Mouse (Mus musculus) limb, embryonic 14.5 days (tissue): ENCODE data around the gene Pam16. TPM values are rescaled to one million over a fixed set of nuclear protein-coding genes. Genes with fewer than 3 reads are reported as not detected.

Experiments used
- ATAC-seq: fragments of 200-750 bp; cut with Nextera tagmentation; 2 replicates; pipeline ENCODE4 v1.8.0; 2017; ENCODE audit warnings: low read depth, moderate number of reproducible peaks, moderate TSS enrichment; ENCODE audit not compliant: low FRiP score
- DNase-seq: peaks from one replicate; pipeline ENCODE4 v3.0.0-alpha.2; 2015; ENCODE audit warnings: low spot score
- H3K27ac ChIP-seq: fragments of 300-500 bp; sonication (generic); replicated peaks from 2 replicates; pipeline ENCODE4 v1.5.1; 2014; ENCODE audit warnings: low read depth, mild to moderate bottlenecking, low read length, moderate library complexity, mixed read lengths
- H3K27me3 ChIP-seq: fragments of 300-500 bp; sonication (generic); 2 replicates; pipeline ENCODE4 v1.6.1; 2014; ENCODE audit warnings: low read length, mixed read lengths; ENCODE audit not compliant: control insufficient read depth, insufficient read depth
- H3K36me3 ChIP-seq: fragments of 300-500 bp; sonication (generic); 2 replicates; pipeline ENCODE4 v1.6.1; 2014; ENCODE audit warnings: mild to moderate bottlenecking, low read length, moderate library complexity, mixed read lengths; ENCODE audit not compliant: control insufficient read depth, insufficient read depth
- H3K4me1 ChIP-seq: fragments of 300-500 bp; sonication (generic); 2 replicates; pipeline ENCODE4 v1.6.1; 2014; ENCODE audit warnings: antibody characterized with exemption, low read length, mixed read lengths; ENCODE audit not compliant: control insufficient read depth, insufficient read depth
- H3K4me2 ChIP-seq: fragments of 300-500 bp; sonication (generic); replicated peaks from 2 replicates; pipeline ENCODE4 v1.6.1; 2014; ENCODE audit warnings: low read depth, mild to moderate bottlenecking, low read length, moderate library complexity; ENCODE audit not compliant: severe bottlenecking
- H3K4me3 ChIP-seq: fragments of 300-500 bp; sonication (generic); replicated peaks from 2 replicates; pipeline ENCODE4 v1.5.1; 2014; ENCODE audit warnings: low read length
- H3K9ac ChIP-seq: fragments of 300-500 bp; sonication (generic); 2 replicates; pipeline ENCODE4 v1.6.1; 2014; ENCODE audit warnings: mild to moderate bottlenecking, low read depth, low read length, moderate library complexity; ENCODE audit not compliant: severe bottlenecking
- H3K9me3 ChIP-seq: fragments of 300-500 bp; sonication (generic); 2 replicates; pipeline ENCODE4 v1.6.1; 2016; ENCODE audit warnings: low read length; ENCODE audit not compliant: control insufficient read depth
- POLR2A ChIP-seq: fragments of 200-500 bp; IDR thresholded peaks from 2 replicates; pipeline ENCODE4 v1.8.0; 2012; ENCODE audit warnings: inconsistent platforms, mild to moderate bottlenecking, moderate library complexity, borderline replicate concordance; ENCODE audit not compliant: insufficient read depth, insufficient read length; ENCODE audit errors: extremely low read depth
- WGBS: fragments of 180-500 bp; shearing (Covaris S2); extraction: QIAGEN DNeasy Blood & Tissue Kit; methylation state at CpG from one replicate; pipeline ENCODE4 v1.1.7; 2014; 5-methylcytosine and 5-hydroxymethylcytosine counted together
- polyA plus RNA-seq, 2 experiments: library from polyadenylated mRNA; depleted of rRNA in 1 of 2; stranded (reverse) in 1 of 2; unstranded in 1 of 2; fragments of >200 nt; fragmentation: Nextera tagmentation in 1 of 2; extraction: Ambion mirVana in 1 of 2; gene quantifications; 2 replicates each; pipeline versions ENCODE4 v1.2.1 to v1.2.3; 2012 to 2014

Gene Pam16
- polyA plus RNA-seq, 2 experiments = 80.1 to 92.5 TPM

DNA sequence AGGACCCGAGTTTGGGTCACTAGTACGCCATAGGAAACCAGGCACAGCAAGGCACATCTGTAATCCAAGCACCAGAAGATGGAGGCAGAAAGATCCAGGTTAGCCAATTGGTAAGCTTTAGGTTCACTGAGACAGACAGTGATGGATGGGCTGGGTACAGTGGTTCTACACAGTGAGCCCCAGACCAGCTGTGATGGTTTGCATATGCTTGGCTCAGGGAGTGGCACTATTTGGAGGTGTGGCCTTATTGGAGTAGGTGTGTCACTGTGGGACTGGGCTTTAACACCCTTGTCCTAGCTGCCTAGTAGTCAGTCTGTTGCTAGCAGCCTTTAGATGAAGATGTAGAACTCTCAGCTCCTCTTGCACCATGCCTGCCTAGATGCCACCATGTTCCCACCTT lies 39.0 kb upstream of the Pam16 start:
- no peak for DNase-seq
- Histone ChIP-seq H3K4me1 (peaks cover 9% of the 10 kb centered on the region), H3K27me3 (no peaks in the 10 kb centered on the region), H3K9me3 (no peaks in the 10 kb centered on the region), H3K9ac (no peak overlapping the region), H3K36me3 (peaks cover 27% of the 10 kb centered on the region), H3K4me2 (no peak overlapping the region), H3K4me3 (no peak overlapping the region), H3K27ac (no peak overlapping the region)
- WGBS = 89% methylated on average over 2 of the region's 2 CpGs
- TF ChIP-seq POLR2A = no peak
- ATAC-seq = no peak

DNA sequence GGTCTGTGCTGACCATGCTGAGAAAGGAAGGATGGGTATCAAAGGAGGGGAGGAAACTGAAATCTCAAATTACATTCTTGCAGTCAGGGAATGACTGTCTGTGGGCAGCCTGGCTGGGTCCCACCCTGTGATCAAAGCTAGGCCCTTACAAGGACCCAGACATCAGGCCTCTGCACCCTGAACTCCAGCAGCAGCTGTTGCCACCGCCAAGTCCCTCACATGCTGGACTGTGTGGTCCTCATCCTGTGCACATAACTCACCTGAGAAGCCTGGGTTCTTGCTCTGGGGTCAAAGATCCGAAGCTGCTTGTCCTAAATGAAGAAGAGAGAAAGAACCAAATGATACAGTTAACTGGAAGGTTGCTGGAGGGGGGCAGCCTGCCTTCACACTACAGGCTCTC lies 36.8 kb upstream of the Pam16 start:
- peaks cover 25% of the 10 kb centered on the region for H3K4me1 ChIP-seq
- H3K36me3 ChIP-seq = peaks cover 15% of the 10 kb centered on the region
- H3K27ac ChIP-seq = no peak overlapping the region
- no peak overlapping the region for H3K4me2 ChIP-seq
- TF ChIP-seq POLR2A = no peak
- H3K27me3 ChIP-seq = no peaks in the 10 kb centered on the region
- no peak overlapping the region for H3K4me3 ChIP-seq
- no peak for DNase-seq
- ATAC-seq = no peak
- H3K9me3 ChIP-seq = no peaks in the 10 kb centered on the region
- H3K9ac ChIP-seq = no peak overlapping the region
- 55% methylated on average over 2 of the region's 2 CpGs for WGBS

- TF ChIP-seq POLR2A = no peak
- no peaks in the 10 kb centered on the region for H3K9me3 ChIP-seq
- no peaks in the 10 kb centered on the region for H3K27me3 ChIP-seq
- WGBS = 13% methylated on average over 2 of the region's 2 CpGs
- H3K36me3 ChIP-seq = peaks cover 14% of the 10 kb centered on the region
- H3K4me2 ChIP-seq = peak overlapping the region; percentile 38
- H3K27ac ChIP-seq = peak overlapping the region; percentile 84
- H3K4me1 ChIP-seq = peaks cover 48% of the 10 kb centered on the region
- DNase-seq = no peak
- ATAC-seq = peak; percentile 1; the same call in 1 of the 2 replicates
- no peak overlapping the region for H3K4me3 ChIP-seq
- H3K9ac ChIP-seq = no peak overlapping the region; the same call in 1 of the 2 replicates
Observed at GRCm38 (mm10) chr16:4659326-4659725, 34.5 kb upstream of the Pam16 start.

- peak overlapping the region; percentile 84 for H3K27ac ChIP-seq
- ATAC-seq (peak; percentile 91), DNase-seq (peak; percentile 88)
- no peak overlapping the region for H3K4me3 ChIP-seq
- WGBS = 4% methylated on average over 11 of the region's 11 CpGs
- H3K9ac ChIP-seq = peak overlapping the region; percentile 14; the same call in 1 of the 2 replicates
- H3K36me3 ChIP-seq = peaks cover 13% of the 10 kb centered on the region
- peak overlapping the region; percentile 38 for H3K4me2 ChIP-seq
- no peaks in the 10 kb centered on the region for H3K9me3 ChIP-seq
- TF ChIP-seq POLR2A = no peak
- H3K4me1 ChIP-seq = peaks cover 53% of the 10 kb centered on the region
- H3K27me3 ChIP-seq = no peaks in the 10 kb centered on the region
Observed at GRCm38 (mm10) chr16:4658781-4659245, 34.0 kb upstream of the Pam16 start.

DNA sequence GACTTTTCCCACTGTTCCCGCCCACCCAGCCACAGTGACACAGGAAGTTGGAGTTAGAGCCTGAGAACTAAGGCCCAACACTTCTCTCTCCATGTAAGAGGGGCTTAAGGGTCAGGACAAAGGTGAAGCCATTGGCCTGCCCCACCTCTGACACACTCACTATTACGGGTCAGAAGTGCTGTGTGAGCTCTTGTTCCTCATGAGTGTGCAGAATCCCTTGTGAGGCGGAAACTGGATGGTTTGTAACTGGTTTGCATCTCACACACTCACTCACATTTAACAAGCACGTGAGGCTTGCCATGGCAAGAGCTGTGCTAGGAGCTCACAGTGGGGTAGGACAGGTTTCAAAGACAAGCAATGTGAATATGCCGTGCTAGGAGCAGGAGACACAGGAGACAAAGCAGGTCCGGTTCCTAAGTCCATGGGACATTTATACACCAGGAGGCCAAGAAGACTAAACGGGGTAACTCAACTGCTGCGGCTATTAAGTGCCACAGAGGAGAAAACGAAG lies 31.8 kb upstream of the Pam16 start:
- peaks cover 24% of the 10 kb centered on the region for H3K36me3 ChIP-seq
- DNase-seq = no peak

More for the DNA sequence above, 31.8 kb upstream of the Pam16 start:
- Histone ChIP-seq H3K9me3 (no peaks in the 10 kb centered on the region), H3K4me3 (no peak overlapping the region), H3K9ac (0 out of 2 replicates have a peak overlapping the region, but pooled peaks have one; percentile 12), H3K27ac (peak overlapping the region; percentile 84), H3K4me2 (no peak overlapping the region), H3K4me1 (peaks cover 75% of the 10 kb centered on the region), H3K27me3 (no peaks in the 10 kb centered on the region)
- 39% methylated on average over 9 of the region's 9 CpGs for WGBS
- no peak for TF ChIP-seq POLR2A
- ATAC-seq = no peak
